Mouse (Mus musculus): ENCODE results near the gene Khdc1a.

DNA sequence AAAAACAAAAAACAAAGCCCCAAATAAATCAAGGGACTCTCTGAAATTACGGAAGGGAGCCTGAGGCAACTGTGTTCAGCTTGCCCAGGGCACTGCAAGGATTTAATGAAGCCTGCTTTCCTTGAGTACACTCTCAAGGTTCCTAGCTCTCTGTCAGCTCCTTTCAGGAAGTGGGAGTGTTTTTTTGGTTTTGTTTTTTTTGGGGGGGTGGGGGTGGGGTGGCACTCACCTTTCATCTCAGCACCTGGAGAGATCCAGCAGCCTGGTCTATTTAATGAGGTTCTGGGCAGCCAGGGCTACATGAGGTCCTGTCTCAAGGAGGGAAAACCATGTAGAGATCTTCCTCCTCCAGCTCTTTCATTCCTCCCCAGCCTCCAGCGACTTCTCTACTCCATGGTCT, at the start of gene Khdc1a:
- TF ChIP-seq POLR2A (IDR thresholded peaks at IDR 0.05; ENCODE audit: insufficient read depth, low read depth, low read length) (no peak), CTCF (IDR thresholded peaks at IDR 0.05; ENCODE audit: insufficient read depth, low read depth, low read length) (no peak)
